Mouse (Mus musculus): Measurements from ENCODE around the gene Ceacam2.
"Not testable (repeated sequence)": the region's sequence is repeated elsewhere in the genome, so short reads cannot be mapped to it uniquely, and the experiment has no call there.

Ceacam2 gene

DNA sequence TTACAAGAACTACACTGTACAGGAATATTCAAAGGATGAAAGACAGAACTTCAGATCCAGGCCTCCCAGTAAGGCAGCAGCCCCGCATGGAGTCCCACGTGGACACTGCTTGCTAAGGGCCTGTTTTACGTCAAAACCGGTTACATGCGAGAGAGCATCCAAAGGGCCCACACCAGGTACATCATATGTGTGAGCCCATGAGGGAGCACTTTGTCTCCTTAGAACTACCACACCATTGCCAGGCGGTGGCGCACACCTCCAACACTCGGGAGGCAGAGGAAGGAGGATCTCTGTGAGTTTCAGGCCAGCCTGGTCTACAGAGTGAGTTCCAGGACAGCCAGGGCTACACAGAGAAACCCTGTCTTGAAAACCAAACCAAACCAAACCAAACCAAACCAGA, 58.9 kb downstream of the Ceacam2 start:
- DNase-seq = not testable (repeated sequence)

- peak; percentile 69 for DNase-seq
Measured at GRCm38 (mm10) chr7:25479440-25479839, 60.2 kb downstream of the Ceacam2 start.

DNA sequence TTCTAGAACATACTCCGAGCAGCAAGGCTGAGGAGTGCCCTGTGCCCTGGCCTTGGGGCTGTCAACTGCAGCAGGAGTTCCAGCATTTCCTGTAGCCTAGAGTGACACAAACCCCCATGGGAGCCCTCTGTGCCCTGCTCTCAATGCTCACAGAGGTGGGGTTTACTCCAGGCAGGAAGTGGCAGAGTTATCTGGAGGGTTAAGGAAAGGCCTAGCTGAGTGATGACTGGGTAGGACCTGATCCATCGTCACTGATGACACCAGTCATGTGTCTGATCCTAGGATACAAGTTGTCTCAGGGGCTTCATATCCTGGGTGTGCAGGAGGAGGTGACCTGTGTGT, 61.9 kb downstream of the Ceacam2 start:
- not testable (repeated sequence) for DNase-seq

DNA sequence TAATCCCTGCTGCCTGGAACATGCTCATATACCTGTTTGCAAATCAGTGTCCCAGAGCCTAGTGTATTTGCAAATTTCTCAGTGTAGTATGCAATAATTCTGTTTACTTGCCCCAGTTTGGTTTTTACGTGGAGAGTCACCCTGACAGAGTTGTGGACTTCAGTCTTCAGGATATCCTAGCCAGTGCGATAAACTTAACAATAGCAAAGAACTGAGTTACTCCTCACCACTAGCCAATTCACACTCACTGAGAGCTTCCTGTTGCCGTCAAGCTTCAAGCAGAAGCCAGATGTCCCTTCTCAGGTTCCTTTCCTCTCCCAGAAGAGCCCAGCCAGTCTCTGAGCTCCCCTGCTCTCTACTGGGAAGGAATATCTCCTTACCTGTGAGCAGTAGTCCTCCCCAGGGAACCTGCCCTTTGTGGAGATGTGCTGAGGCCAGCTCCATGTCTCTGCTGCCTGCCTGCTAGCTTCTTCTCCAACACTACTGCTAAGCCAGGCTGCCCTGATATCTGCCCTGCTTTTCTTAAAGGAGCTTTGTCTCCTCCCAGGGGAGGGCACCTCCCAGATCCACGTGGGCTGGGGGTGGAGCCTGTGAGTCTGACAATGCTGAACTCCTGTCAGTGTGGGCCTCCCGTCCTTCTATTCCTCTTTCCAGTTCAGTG, 62.4 kb downstream of the Ceacam2 start, which contains the start of gene Ceacam1:
TSS of gene Ceacam1 (minus strand) at position 513 of the 661 bp plus-strand sequence.
- DNase-seq = peak; percentile 73

GRCm38 (mm10) chr7:25471821-25472220, 67.8 kb downstream of the Ceacam2 start:
- not testable (repeated sequence) for DNase-seq
